In the genomic region with DNA sequence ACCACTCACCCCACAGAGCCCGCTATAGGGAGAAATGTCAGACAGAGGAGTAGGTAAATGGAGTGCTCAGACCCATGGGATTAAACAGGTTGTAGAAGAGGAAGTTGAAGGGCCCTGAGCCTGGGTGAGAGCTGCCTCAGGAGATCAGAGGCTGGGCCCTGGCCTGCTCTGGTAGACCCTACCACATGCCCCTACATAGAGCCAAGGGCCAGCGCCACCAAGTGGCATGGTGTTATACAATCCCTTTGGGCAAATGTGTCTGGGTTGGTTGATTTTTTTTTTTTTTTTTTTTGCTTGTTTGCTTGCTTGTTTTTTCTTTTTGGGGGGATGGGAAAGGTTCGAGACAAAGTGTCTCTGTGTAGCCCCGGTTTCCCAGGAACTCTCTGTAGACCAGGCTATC, we compare ENCODE assay signal across 1 mouse cellular context.
A peak's percentile ranks its signal among the peaks of the same experiment; 100 is the strongest.
TF ChIP-seq lines count a peak whose summit lies in the region.

No protein-coding gene starts in this region.

TF ChIP-seq in MEL, 35 proteins besides CTCF, POLR2A, EP300 and RAD21 (continued from another document):
- no peak for TF ChIP-seq BHLHE40 (IDR thresholded peaks at IDR 0.05; ENCODE audit: borderline replicate concordance, low read depth, low read length)
- TF ChIP-seq USF2 (IDR thresholded peaks at IDR 0.05; ENCODE audit: borderline replicate concordance in 1 of 2, insufficient read depth in 1 of 2, low read depth in 1 of 2, low read length in 2 of 2) = no peak
- TF ChIP-seq NRF1 (IDR thresholded peaks at IDR 0.05; ENCODE audit: insufficient read depth, low read depth, low read length, poor library complexity, severe bottlenecking) = no peak
- no peak for TF ChIP-seq MEF2A (IDR thresholded peaks at IDR 0.05; ENCODE audit: extremely low read depth, insufficient replicate concordance, low read depth, low read length, poor library complexity, severe bottlenecking)
- TF ChIP-seq KAT2A (conservative IDR thresholded peaks at IDR 0.05; ENCODE audit: low read depth, low read length) = no peak
- peak; percentile 71 for TF ChIP-seq ZNF384 (IDR thresholded peaks at IDR 0.05; ENCODE audit: low read depth, low read length)
- TF ChIP-seq E2F4 (IDR thresholded peaks at IDR 0.05; ENCODE audit: borderline replicate concordance, low read depth, low read length) = no peak
- no peak for TF ChIP-seq POLR2AphosphoS5 (IDR thresholded peaks at IDR 0.05; ENCODE audit: borderline replicate concordance, low read depth, low read length)
